Comparison of ENCODE assay signal across 10 mouse cellular contexts in genomic region chr3:79110153-79110552, GRCm38 (mm10).
A peak's percentile ranks its signal among the peaks of the same experiment; 100 is the strongest.
DNase-seq lines count a peak whose midpoint lies in the region; ATAC-seq and TF ChIP-seq lines count a peak whose summit lies in the region.
"Had no signal": no experiment of that assay in that cellular context is flagged by ENCODE, and none has a peak within 500 bp of the region (broad histone marks: within the 10 kb centered on the region; RNA-seq: fewer than 3 reads in every experiment).

No protein-coding gene starts in this region.

- H3K27ac ChIP-seq in hindbrain, embryonic 11.5 days (ENCODE audit: low read depth, low read length) = no peak overlapping the region
- no peak overlapping the region for H3K27ac ChIP-seq in hindbrain, embryonic 16.5 days (ENCODE audit: low read depth, low read length)
- H3K27ac ChIP-seq in spleen, adult 2 months (ENCODE audit: insufficient read depth, low read length) = no peak overlapping the region
- no peak overlapping the region for H3K27ac ChIP-seq in embryonic facial prominence, embryonic 11.5 days (replicated peaks; ENCODE audit: low read depth, low read length)

- H3K36me3 ChIP-seq in hindbrain, embryonic 11.5 days (ENCODE audit: control insufficient read depth, insufficient read depth, low read length) = no peaks in the 10 kb centered on the region
- H3K36me3 ChIP-seq in hindbrain, embryonic 16.5 days (ENCODE audit: control insufficient read depth, insufficient read depth, low read length) = peaks cover 10% of the 10 kb centered on the region
- H3K36me3 ChIP-seq in spleen, adult 2 months (ENCODE audit: control insufficient read depth, insufficient read depth, low read length) = no peaks in the 10 kb centered on the region
- H3K36me3 ChIP-seq in embryonic facial prominence, embryonic 11.5 days (replicated peaks; ENCODE audit: control insufficient read depth, insufficient read depth, low read depth, low read length) = no peaks in the 10 kb centered on the region

- ATAC-seq in hindbrain, embryonic 11.5 days (ENCODE audit: low FRiP score) = no peak
- no peak for ATAC-seq in hindbrain, embryonic 16.5 days
- no peak for ATAC-seq in embryonic facial prominence, embryonic 11.5 days (replicated peaks; ENCODE audit: insufficient number of reproducible peaks, low FRiP score, low TSS enrichment, low read depth)

- no peaks in the 10 kb centered on the region for H3K9me3 ChIP-seq in hindbrain, embryonic 11.5 days (ENCODE audit: control insufficient read depth, low read length)
- H3K9me3 ChIP-seq in hindbrain, embryonic 16.5 days (ENCODE audit: control insufficient read depth, low read length) = peaks cover 3% of the 10 kb centered on the region; the same call in 1 of the 2 replicates
- H3K9me3 ChIP-seq in embryonic facial prominence, embryonic 11.5 days (replicated peaks; ENCODE audit: control insufficient read depth, low read length) = no peaks in the 10 kb centered on the region

- TF ChIP-seq CTCF in spleen, adult 2 months (IDR thresholded peaks at IDR 0.05; ENCODE audit: extremely low read depth, insufficient read depth, insufficient read length, insufficient replicate concordance) = peak; percentile 21; the same call in 1 of the 2 replicates

- H3K27me3 ChIP-seq in hindbrain, embryonic 11.5 days (ENCODE audit: control insufficient read depth, insufficient read depth, low read length) = no peaks in the 10 kb centered on the region
- H3K27me3 ChIP-seq in hindbrain, embryonic 16.5 days (replicated peaks; ENCODE audit: control insufficient read depth, insufficient read depth, low read length) = no peaks in the 10 kb centered on the region
- no peaks in the 10 kb centered on the region for H3K27me3 ChIP-seq in spleen, adult 2 months (ENCODE audit: control insufficient read depth, insufficient read depth, low read length)
- H3K27me3 ChIP-seq in embryonic facial prominence, embryonic 11.5 days (ENCODE audit: control insufficient read depth, insufficient read depth, low read length) = no peaks in the 10 kb centered on the region

- 93% methylated on average over 6 of the region's 6 CpGs for WGBS in hindbrain, embryonic 11.5 days
- WGBS in hindbrain, embryonic 16.5 days = 95% methylated on average over 6 of the region's 6 CpGs
- WGBS in spleen, adult 2 months = 92% methylated on average over 6 of the region's 6 CpGs
- 91% methylated on average over 6 of the region's 6 CpGs for WGBS in embryonic facial prominence, embryonic 11.5 days

- H3K4me3 ChIP-seq in hindbrain, embryonic 11.5 days (ENCODE audit: low read depth, low read length) = no peak overlapping the region
- no peak overlapping the region for H3K4me3 ChIP-seq in hindbrain, embryonic 16.5 days (ENCODE audit: low read length)
- no peak overlapping the region for H3K4me3 ChIP-seq in spleen, adult 2 months (ENCODE audit: extremely low read depth, insufficient read depth, insufficient read length)
- H3K4me3 ChIP-seq in embryonic facial prominence, embryonic 11.5 days (ENCODE audit: low read depth, low read length) = no peak overlapping the region

- no peak overlapping the region for H3K4me2 ChIP-seq in hindbrain, embryonic 11.5 days (replicated peaks; ENCODE audit: low read depth, low read length)
- H3K4me2 ChIP-seq in hindbrain, embryonic 16.5 days (ENCODE audit: low read length) = no peak overlapping the region
- no peak overlapping the region for H3K4me2 ChIP-seq in embryonic facial prominence, embryonic 11.5 days (ENCODE audit: low read depth, low read length)

- no peaks in the 10 kb centered on the region for H3K4me1 ChIP-seq in hindbrain, embryonic 11.5 days (replicated peaks; ENCODE audit: control insufficient read depth, insufficient read depth, low read length)
- no peaks in the 10 kb centered on the region for H3K4me1 ChIP-seq in hindbrain, embryonic 16.5 days (ENCODE audit: control insufficient read depth, insufficient read depth, low read depth, low read length)
- no peaks in the 10 kb centered on the region for H3K4me1 ChIP-seq in spleen, adult 2 months (ENCODE audit: control insufficient read depth, insufficient read depth, insufficient read length)
- no peaks in the 10 kb centered on the region for H3K4me1 ChIP-seq in embryonic facial prominence, embryonic 11.5 days (ENCODE audit: control insufficient read depth, insufficient read depth, low read length)

- TF ChIP-seq POLR2A in spleen, adult 2 months (IDR thresholded peaks at IDR 0.05; ENCODE audit: low read depth, low read length) = no peak

- DNase-seq in hindbrain, embryonic 11.5 days (ENCODE audit: low spot score) = peak; percentile 25
- DNase-seq in spleen, adult 2 months (ENCODE audit: low read depth in 1 of 2, low spot score in 2 of 2) = no peak
- no peak for DNase-seq in spleen, adult 12 weeks (ENCODE audit: low spot score)
- DNase-seq in embryonic facial prominence, embryonic 11.5 days (ENCODE audit: low spot score) = peak; percentile 12
- peak; percentile 35 to 41 for DNase-seq in thymus, postnatal 36 days
- no peak for DNase-seq in urinary bladder, postnatal 4 days (ENCODE audit: low spot score in 2 of 2)
- no peak for DNase-seq in gastrocnemius, adult 18-20 months (ENCODE audit: low spot score)
- DNase-seq: adrenal gland, adult 8-10 months; kidney, postnatal 14 days had no signal

- no peak overlapping the region for H3K9ac ChIP-seq in hindbrain, embryonic 11.5 days (ENCODE audit: low read depth, low read length)
- no peak overlapping the region for H3K9ac ChIP-seq in hindbrain, embryonic 16.5 days (ENCODE audit: low read depth, low read length)
- H3K9ac ChIP-seq in embryonic facial prominence, embryonic 11.5 days (replicated peaks; ENCODE audit: low read length) = no peak overlapping the region

Comparison
In these comparisons a context has a peak if more than half of its experiments do, and no peak if none do; other contexts are left out.
1. DNase-seq: peak in hindbrain, embryonic 11.5 days (single experiment), embryonic facial prominence, embryonic 11.5 days (single experiment) and thymus, postnatal 36 days (2 of 2); none in spleen, adult 2 months (0 of 2), spleen, adult 12 weeks (single experiment), urinary bladder, postnatal 4 days (0 of 2) and gastrocnemius, adult 18-20 months (single experiment).